Mouse (Mus musculus) urinary bladder, postnatal 4 days (tissue): ENCODE data around the gene Ak5.

Source experiments
- DNase-seq, 2 experiments: peaks; one replicate each; pipeline ENCODE4 v3.0.0; 2021 to 2022; ENCODE audit warnings: low spot score in 2 of 2

The Ak5 gene

DNA sequence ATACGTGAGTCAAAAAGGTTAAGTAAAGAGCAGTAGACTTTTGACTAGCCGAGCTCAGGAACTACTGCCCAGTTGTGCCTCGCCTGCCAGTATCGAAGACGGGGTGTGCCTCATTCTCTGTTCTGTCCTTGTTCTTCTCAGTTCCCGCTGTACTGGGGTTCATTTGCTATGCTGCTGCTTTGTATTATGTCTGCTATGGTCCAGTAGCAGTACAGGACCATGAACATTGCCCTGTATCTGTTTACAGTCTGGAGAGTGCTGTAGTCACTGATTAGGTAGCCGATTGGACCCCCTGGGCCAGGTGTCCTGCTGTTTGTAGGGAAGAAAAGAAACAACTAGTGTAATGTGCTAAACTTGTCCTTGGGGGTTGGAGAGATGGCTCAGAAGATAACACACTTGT lies 230.1 kb downstream of the Ak5 start:
- no peak for DNase-seq

DNA sequence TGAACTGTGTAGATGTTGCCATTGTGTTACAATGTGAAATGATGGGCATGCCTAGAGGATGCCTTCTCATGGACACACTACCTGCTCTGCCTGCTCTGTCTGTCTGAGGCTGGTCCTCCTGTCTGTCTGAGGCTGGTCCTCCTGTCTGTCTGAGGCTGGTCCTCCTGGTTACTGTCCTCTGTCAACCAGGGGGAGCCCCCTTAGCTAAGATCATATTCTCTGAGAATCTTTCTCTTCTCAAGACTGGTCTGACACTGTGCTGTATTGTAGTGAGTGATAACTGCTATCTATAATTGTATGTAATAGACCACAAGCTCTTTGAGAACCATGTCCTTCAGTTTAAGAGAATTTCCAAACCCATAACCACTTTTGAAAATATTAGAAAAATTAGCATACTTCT lies 232.6 kb downstream of the Ak5 start:
- no peak for DNase-seq

DNA sequence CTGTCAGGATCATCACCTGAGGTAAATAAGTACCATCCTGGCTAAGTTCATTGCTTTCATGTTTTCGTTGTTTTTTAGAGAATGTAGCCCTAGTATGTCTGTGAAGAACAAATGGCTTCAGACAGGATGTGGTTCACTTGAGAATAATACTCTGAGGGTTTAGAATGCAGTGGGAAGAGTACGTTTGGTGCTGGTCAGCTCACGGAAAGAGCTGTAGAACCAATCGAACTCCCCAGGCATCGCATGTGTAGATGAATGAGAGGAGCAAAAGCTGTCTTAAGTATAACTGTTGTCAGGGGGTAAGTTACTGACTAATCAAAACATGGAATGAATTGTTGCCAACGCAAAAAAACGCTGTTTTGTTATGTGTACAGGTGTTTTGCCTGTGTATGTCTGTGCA lies 235.5 kb downstream of the Ak5 start:
- DNase-seq = no peak

DNA sequence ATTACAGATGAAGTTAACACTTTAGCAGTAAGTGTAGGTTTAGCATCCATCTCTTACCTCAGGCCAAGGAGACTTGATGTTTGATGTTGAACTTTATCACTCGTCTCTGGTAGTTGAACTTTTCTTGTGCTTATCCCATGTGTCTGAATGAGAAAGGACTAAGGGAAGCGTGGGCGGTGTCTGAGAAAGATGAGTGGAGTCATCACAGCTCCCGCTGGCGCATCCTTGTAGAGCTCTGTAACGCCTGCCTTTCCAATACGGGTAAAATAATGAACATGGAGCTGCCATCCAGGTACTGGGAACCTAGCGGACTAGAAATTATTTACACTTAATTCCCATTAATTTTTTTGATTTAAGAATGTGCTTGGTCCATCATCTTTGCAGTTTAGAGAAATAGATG lies 239.2 kb downstream of the Ak5 start:
- DNase-seq = no peak
